Mouse (Mus musculus): Measurements from ENCODE around the gene Lrfn1.
"Not testable (repeated sequence)": the region's sequence is repeated elsewhere in the genome, so short reads cannot be mapped to it uniquely, and the experiment has no call there.

Gene Lrfn1

GRCm38 (mm10) chr7:28510405-28510974, 58.7 kb downstream of the Lrfn1 start, which contains the start of gene Ifnl2:
TSS of gene Ifnl2 (minus strand) at chr7:28510455.
- DNase-seq (ENCODE audit: low spot score in 2 of 2): not testable (repeated sequence)

- no peak for DNase-seq (ENCODE audit: low spot score in 2 of 2)
Measured at GRCm38 (mm10) chr7:28511441-28511840, 59.7 kb downstream of the Lrfn1 start.
